Mouse (Mus musculus) granulocyte monocyte progenitor cell, adult 5-6 weeks (primary cell): ENCODE data around the gene Cpd. TPM values are rescaled to one million over a fixed set of nuclear protein-coding genes. Genes with fewer than 3 reads are reported as not detected.

Experiments used
- ATAC-seq: replicated peaks from 2 replicates; pipeline ENCODE4 v1.8.0; 2016; ENCODE audit warnings: mild to moderate bottlenecking, moderate TSS enrichment, inconsistent platforms; ENCODE audit not compliant: poor library complexity, severe bottlenecking
- total RNA-seq, 2 experiments: library from RNA; stranded (forward) in 1 of 2; stranded (reverse) in 1 of 2; fragments of 200-712, 200-1000 nt in 1 of 2; fragments of >200 nt in 1 of 2; fragmentation: Nextera tagmentation in 1 of 2; gene quantifications; 2 replicates each; pipeline ENCODE4 v1.2.3; 2014 to 2017

Gene Cpd
- total RNA-seq, 2 experiments from 2014 or later, result 13.5 to 22.2 TPM

GRCm38 (mm10) chr11:76803266-76803665, 43.6 kb downstream of the Cpd start:
- ATAC-seq, result no peak

DNA sequence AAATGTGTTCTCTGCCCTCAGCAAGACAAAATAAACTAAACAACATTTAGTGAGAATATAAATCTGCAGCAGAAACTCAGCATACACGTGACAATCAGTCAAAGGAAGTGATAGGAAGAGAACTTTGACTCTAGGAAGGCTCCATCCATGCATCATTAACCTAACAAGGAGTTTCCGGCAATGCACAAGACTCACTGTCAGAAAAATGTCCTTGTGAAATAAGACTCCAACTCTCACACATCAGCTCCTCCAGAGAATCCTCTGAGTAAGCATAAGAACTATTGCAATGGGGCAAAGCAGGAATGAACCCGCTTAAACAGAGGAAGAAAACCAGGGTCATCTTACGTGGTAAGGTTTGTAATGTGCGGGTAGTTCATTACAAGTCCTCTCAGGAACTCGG, 49.6 kb downstream of the Cpd start:
- ATAC-seq, result no peak

GRCm38 (mm10) chr11:76795326-76795725, 51.5 kb downstream of the Cpd start:
- no peak for ATAC-seq

GRCm38 (mm10) chr11:76791331-76791730, 55.5 kb downstream of the Cpd start:
- ATAC-seq, result no peak

DNA sequence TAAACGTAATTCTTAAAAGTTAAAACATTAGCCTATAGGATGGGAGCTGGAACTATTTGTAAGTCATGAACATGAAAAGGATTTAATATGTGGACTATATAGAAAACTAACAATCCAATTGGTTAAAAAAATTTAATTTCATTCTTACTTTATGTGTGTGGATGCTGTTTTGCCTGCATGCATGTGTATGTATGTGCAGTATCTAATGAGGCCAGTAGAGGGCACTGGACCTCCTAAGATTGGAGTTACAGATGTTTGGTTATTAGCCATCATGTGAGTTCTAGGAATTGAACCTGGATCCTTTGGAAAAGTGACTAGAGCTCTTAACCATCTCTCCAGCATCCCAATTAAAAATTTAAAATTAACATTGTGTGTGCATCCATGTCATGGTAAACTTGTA, 57.6 kb downstream of the Cpd start:
- ATAC-seq, result 0 out of 2 replicates have a peak, but pooled peaks have one; percentile 40

DNA sequence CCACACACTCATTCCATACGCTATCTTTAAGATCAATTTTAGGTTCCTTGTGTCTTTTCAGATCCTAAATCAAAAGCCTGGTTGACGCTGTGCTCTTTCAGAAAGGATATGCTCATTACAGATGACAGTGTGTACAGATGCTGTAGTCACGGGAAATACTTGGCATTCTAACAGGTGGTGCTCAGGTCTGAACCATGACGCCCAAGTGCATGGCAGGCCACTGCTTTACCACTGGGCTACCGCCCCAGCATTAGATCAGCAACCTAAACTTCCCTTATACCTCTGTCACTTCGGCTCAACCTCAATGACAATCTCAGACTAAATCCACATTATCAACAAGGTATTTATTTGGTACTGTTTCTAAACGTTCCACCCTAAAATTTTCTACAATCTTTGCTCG, 71.3 kb downstream of the Cpd start:
- ATAC-seq, result no peak

- ATAC-seq, result no peak
Observed at GRCm38 (mm10) chr11:76773811-76774210, 73.0 kb downstream of the Cpd start.

DNA sequence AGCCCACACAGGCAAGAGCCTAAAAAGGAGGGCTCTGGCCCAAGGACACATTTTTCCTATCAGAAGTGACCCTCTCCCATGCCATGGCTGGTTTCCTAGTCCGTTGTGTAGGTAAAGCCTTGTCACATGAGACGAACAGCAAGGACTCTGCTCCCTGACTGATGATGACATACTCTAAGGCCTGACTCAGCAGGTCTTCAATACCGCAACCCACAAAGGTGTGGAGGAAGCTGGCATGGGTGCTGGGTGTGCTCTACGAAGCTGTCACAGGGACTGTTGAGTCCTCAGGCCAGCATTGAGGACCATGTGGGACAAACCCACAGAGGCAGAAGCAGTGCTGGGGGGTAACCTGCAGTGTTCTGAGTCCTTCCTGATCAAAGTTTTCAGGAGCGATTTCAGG, 76.3 kb downstream of the Cpd start:
- no peak for ATAC-seq

- ATAC-seq, result no peak
Observed at GRCm38 (mm10) chr11:76763741-76764122, 83.1 kb downstream of the Cpd start.

- peak; percentile 99 for ATAC-seq
Observed at GRCm38 (mm10) chr11:76763053-76763740, 83.6 kb downstream of the Cpd start, which contains the start of gene Gosr1. Gosr1 (minus strand) TSS chr11:76763579.

DNA sequence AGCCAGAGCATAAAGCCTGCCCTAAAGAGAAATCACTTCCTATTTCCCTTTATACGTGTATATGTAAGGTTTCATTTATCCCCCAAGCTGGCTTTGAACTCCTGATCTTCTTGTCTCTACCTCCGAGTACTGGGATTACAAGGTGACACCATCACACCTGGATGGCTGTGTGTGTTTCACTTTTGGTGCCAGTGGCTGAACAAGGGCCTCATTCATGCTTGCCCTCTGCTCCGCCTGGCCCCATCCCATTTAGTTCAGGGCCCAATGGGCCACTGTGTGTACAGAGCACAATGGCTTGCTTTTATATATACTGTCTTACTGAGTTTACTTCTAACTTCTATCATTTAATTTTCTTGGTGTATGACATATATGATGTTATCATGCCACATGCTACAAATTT, 94.5 kb downstream of the Cpd start:
- ATAC-seq, result no peak

DNA sequence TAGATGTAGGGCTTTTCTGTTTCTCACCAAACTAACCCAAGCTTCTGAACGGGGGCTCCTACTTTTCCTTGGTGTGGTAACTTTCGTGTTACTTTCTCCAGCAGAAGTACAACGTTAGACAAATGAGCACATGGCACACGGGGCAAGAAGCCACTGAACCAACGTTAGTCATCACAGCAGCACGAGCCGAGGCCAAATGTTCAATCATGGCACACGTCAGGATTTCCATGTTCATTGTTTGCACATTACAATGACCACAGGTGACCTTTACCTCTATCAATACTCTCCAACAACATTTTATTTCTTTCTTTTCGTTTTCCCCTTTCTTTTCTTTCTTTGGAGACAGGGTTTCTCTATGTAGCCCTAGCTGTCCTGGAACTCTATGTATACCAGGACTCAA, 98.0 kb downstream of the Cpd start:
- ATAC-seq, result no peak

DNA sequence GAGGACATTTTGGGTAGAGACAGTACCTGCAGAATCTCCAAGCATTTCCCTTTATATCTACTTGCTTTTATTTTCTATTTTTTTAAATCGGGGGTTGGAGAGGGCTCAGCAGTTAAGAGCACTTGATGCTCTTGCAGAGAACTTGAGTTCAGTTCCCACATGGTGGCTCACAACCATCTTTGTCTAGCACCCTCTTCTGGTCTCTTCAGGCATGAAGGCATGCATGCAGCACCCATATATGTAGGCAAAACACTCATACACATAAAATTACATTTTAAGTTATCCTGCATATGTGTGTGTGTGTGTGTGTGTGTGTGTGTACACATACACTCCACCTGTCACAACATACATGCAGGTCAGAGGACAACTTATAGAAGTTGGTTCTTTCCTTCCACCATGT, 100.9 kb downstream of the Cpd start:
- ATAC-seq, result no peak

GRCm38 (mm10) chr11:76744550-76744949, 102.3 kb downstream of the Cpd start:
- no peak for ATAC-seq

- no peak for ATAC-seq
Observed at GRCm38 (mm10) chr11:76742511-76742910, 104.3 kb downstream of the Cpd start.

DNA sequence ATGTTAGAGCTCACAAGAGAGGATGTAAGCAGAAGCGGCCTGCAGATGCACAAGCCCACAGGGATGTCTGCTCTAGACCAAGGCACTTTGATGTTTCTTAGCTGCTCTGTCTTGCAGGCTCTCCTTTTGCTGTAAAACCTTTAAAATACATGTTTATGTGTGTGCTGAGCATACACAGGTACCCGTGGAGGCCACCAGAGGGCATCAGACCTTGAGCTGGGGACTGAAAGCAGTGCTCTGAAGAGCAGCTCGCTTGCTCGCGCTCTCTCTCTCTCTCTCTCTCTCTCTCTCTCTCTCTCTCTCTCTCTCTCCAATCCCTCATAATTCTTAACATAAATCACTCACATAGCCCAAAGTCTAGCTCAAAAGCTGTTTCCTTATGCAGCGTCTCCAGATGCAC, 107.7 kb downstream of the Cpd start:
- 0 out of 2 replicates have a peak, but pooled peaks have one; percentile 35 for ATAC-seq

DNA sequence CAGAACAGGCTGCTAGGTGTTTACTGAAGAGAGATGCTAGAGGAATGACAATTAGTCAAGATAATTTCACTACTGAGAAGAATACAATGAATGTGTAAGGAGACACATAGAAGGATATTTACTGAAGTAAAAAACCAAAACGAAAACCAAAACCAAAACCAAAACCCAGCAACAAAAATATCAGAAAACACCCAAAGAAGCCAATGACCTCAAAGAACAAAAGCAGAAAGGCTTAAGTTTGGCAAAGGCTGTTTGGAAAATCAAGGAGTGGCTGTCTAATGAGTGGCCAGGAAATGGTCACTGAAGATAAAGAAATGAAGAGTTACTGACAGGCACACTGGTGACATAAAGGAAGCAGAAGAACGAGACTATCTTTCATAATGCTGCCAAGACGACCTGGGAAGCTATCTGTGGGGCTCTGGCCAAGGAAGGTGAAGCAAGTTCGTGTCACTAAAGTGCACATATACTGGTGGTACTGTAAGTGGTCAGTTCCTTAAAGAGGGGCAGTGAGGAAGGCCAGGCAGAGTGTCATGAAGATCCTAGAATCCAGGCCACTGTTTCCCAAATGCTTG, 111.0 kb downstream of the Cpd start:
- ATAC-seq, result peak; percentile 22; the same call in 1 of the 2 replicates

DNA sequence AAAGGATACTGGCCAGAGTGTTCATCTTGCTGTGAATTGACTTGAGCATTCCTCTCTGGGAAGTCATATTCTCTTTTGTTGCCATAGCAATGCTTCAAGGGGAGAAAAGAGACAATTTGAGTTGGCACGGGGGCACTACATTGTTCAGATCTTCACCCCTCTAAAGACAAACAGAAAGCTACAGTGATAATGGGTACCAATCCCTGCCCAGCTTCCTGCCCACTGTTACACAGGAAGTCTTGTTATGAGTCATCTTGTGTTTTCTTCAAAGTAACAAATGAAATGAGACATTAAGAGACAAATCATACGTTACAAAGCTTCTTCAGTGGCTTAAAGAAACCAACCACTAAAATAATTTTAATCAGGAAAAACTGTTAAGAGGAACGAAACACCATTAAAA, 112.3 kb downstream of the Cpd start:
- ATAC-seq, result no peak

DNA sequence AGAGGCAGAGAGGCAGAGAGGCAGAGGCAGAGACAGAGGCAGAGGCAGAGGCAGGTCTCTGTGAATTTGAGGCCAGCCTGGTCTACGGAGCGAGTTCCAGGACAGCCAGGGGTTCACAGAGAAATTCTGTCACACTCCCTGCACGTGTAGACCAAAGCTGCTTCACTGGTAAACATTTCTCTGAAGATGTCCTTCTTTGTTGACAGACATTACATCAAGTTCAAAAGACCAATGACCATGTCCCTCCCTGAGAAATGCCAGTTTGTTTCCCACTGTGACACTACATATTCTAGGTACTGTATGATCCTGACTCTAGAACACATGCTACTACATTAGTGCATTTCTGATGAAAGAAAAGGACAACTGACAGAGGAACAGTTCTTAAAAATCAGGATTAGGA, 116.2 kb downstream of the Cpd start:
- ATAC-seq, result no peak
